Comparison of ENCODE assay signal across 18 mouse cellular contexts in genomic region chr1:152685531-152685930, GRCm38 (mm10).
A peak's percentile ranks its signal among the peaks of the same experiment; 100 is the strongest.
DNase-seq lines count a peak whose midpoint lies in the region; ATAC-seq and TF ChIP-seq lines count a peak whose summit lies in the region.
"Had no signal": no experiment of that assay in that cellular context is flagged by ENCODE, and none has a peak within 500 bp of the region (broad histone marks: within the 10 kb centered on the region; RNA-seq: fewer than 3 reads in every experiment).

No protein-coding gene starts in this region.

- peak; percentile 47 for TF ChIP-seq CTCF in heart, adult 2 months (IDR thresholded peaks at IDR 0.05)

- no peak for TF ChIP-seq POLR2A in heart, adult 2 months (IDR thresholded peaks at IDR 0.05; ENCODE audit: insufficient read depth, low read depth, low read length)

- TF ChIP-seq EP300 in heart, adult 2 months (IDR thresholded peaks at IDR 0.05; ENCODE audit: insufficient read depth, low read depth, low read length) = no peak

- no peak overlapping the region for H3K4me3 ChIP-seq in heart, adult 2 months
- H3K4me3 ChIP-seq in kidney, embryonic 16.5 days (ENCODE audit: low read length) = no peak overlapping the region
- H3K4me3 ChIP-seq: embryonic facial prominence, embryonic 12.5 days; erythroblast, embryonic 14.5 days; forebrain, embryonic 13.5 days; limb, embryonic 10.5 days; midbrain, embryonic 13.5 days; neural tube, embryonic 13.5 days had no signal

- intact Hi-C loops in heart, adult 2 months (cut with DNase I) = no loop called here

- H3K79me2 ChIP-seq in heart, adult 2 months (replicated peaks; ENCODE audit: control insufficient read depth, insufficient read depth, low read length) = no peaks in the 10 kb centered on the region

- DNase-seq in heart, adult 2 months = no peak
- DNase-seq in heart, adult 18-20 months = no peak
- peak; percentile 20 for DNase-seq in kidney, adult 9 months
- peak; percentile 34 for DNase-seq in lung, postnatal 36 days
- DNase-seq in lung, postnatal 25 days (ENCODE audit: low spot score) = no peak
- no peak for DNase-seq in cerebellum, postnatal 14 days
- DNase-seq: cerebellum, adult 18-20 months; gastrocnemius, postnatal 10 days; layer of hippocampus, adult 9-11 months; lung, adult 2 months; thymus, postnatal 14 days had no signal

- H3K9ac ChIP-seq in heart, adult 2 months (ENCODE audit: low read depth, low read length) = no peak overlapping the region
- no peak overlapping the region for H3K9ac ChIP-seq in kidney, embryonic 16.5 days (replicated peaks; ENCODE audit: low read length)
- H3K9ac ChIP-seq: embryonic facial prominence, embryonic 12.5 days; forebrain, embryonic 13.5 days; midbrain, embryonic 13.5 days; neural tube, embryonic 13.5 days had no signal

- no peaks in the 10 kb centered on the region for H3K9me3 ChIP-seq in kidney, embryonic 16.5 days (ENCODE audit: low read length)
- H3K9me3 ChIP-seq: embryonic facial prominence, embryonic 12.5 days; forebrain, embryonic 13.5 days; limb, embryonic 10.5 days; midbrain, embryonic 13.5 days; neural tube, embryonic 13.5 days had no signal

- H3K4me1 ChIP-seq in heart, adult 2 months (ENCODE audit: control insufficient read depth, insufficient read depth, low read length) = peaks cover 23% of the 10 kb centered on the region
- peaks cover 46% of the 10 kb centered on the region for H3K4me1 ChIP-seq in kidney, embryonic 16.5 days (ENCODE audit: insufficient read depth, low read length)

- no peak overlapping the region for H3K4me2 ChIP-seq in kidney, embryonic 16.5 days (replicated peaks; ENCODE audit: low read depth, low read length)
- H3K4me2 ChIP-seq: embryonic facial prominence, embryonic 12.5 days; forebrain, embryonic 13.5 days; midbrain, embryonic 13.5 days; neural tube, embryonic 13.5 days had no signal

- no peaks in the 10 kb centered on the region for H3K27me3 ChIP-seq in heart, adult 2 months (ENCODE audit: control insufficient read depth, insufficient read depth, low read length)
- H3K27me3 ChIP-seq in kidney, embryonic 16.5 days (ENCODE audit: insufficient read depth, low read length) = no peaks in the 10 kb centered on the region
- H3K27me3 ChIP-seq: embryonic facial prominence, embryonic 12.5 days; forebrain, embryonic 13.5 days; midbrain, embryonic 13.5 days; neural tube, embryonic 13.5 days had no signal

- ATAC-seq in kidney, embryonic 16.5 days (ENCODE audit: low FRiP score, low TSS enrichment) = no peak
- ATAC-seq: forebrain, embryonic 13.5 days; midbrain, embryonic 13.5 days had no signal

- 53% methylated on average over 3 of the region's 3 CpGs for WGBS in heart, adult 2 months
- WGBS in kidney, embryonic 16.5 days = 64% methylated on average over 3 of the region's 3 CpGs

- peaks cover 11% of the 10 kb centered on the region for H3K36me3 ChIP-seq in heart, adult 2 months (ENCODE audit: control insufficient read depth, insufficient read depth, low read length)
- H3K36me3 ChIP-seq in kidney, embryonic 16.5 days (ENCODE audit: insufficient read depth, low read length) = no peaks in the 10 kb centered on the region
- H3K36me3 ChIP-seq: embryonic facial prominence, embryonic 12.5 days; limb, embryonic 10.5 days; midbrain, embryonic 13.5 days; neural tube, embryonic 13.5 days had no signal

- H3K27ac ChIP-seq in heart, adult 2 months = no peak overlapping the region; the same call in 1 of the 2 replicates
- no peak overlapping the region for H3K27ac ChIP-seq in kidney, embryonic 16.5 days (ENCODE audit: low read length)
- H3K27ac ChIP-seq: embryonic facial prominence, embryonic 12.5 days; forebrain, embryonic 13.5 days; midbrain, embryonic 13.5 days; neural tube, embryonic 13.5 days had no signal

Comparison
In these comparisons a context has a peak if more than half of its experiments do, and no peak if none do; other contexts are left out.
1. DNase-seq: peak in kidney, adult 9 months (single experiment) and lung, postnatal 36 days (single experiment); none in heart, adult 2 months (0 of 2), heart, adult 18-20 months (0 of 2), lung, postnatal 25 days (single experiment) and cerebellum, postnatal 14 days (0 of 2).